Mouse (Mus musculus) G1E (cell line): ENCODE data around the gene Polr1e.

Experiments used
- CTCF ChIP-seq: IDR thresholded peaks from 2 replicates; pipeline ENCODE4 v1.5.1; 2012; ENCODE audit warnings: low read depth, low read length, inconsistent platforms, mixed read lengths
- GATA1 ChIP-seq: IDR thresholded peaks from 2 replicates; pipeline ENCODE4 v1.6.1; 2012; ENCODE audit warnings: borderline replicate concordance, low read length, inconsistent platforms, mixed read lengths
- TAL1 ChIP-seq: conservative IDR thresholded peaks from 2 replicates; pipeline ENCODE4 v1.6.1; 2012; ENCODE audit warnings: low read depth, low read length, inconsistent platforms, mixed read lengths

DNA sequence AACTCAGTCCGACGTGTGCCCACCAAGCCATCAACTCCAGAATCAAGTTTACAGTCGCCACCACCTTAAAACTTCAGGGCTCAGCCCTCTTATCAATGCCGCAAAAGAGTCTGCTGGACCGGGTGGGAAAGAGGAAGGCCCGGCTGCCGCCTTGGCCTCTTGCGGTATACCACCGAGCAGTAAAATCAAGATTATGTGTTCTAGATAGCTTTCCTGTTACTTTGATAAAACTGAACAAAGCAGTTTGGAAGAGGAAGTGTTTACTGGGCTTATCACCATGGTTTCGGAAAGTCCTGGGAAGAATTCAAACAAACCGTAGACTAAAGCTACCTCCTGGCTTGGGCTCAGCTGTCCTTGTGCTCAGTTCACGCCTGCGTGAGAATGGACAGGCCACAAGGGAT, 5.4 kb upstream of the Polr1e start:
- TF ChIP-seq CTCF (no peak), GATA1 (no peak), TAL1 (peak; percentile 29)
